Mouse (Mus musculus) adrenal gland, postnatal 14 days (tissue): ENCODE measurements around the gene Gm17268. TPM values are rescaled to one million over a fixed set of nuclear protein-coding genes. Genes with fewer than 3 reads are reported as not detected.
A peak's percentile ranks its signal among the peaks of the same experiment; 100 is the strongest.

Source experiments
- DNase-seq: peaks from one replicate; pipeline ENCODE4 v3.0.0; 2021; ENCODE audit warnings: mixed read lengths
- total RNA-seq: library from RNA; stranded (reverse); gene quantifications from 2 replicates; pipeline ENCODE4 v1.2.3, GENCODE M21; 2021

Gene Gm17268
- total RNA-seq, 1 experiment from 2014 or later, result not detected

DNA sequence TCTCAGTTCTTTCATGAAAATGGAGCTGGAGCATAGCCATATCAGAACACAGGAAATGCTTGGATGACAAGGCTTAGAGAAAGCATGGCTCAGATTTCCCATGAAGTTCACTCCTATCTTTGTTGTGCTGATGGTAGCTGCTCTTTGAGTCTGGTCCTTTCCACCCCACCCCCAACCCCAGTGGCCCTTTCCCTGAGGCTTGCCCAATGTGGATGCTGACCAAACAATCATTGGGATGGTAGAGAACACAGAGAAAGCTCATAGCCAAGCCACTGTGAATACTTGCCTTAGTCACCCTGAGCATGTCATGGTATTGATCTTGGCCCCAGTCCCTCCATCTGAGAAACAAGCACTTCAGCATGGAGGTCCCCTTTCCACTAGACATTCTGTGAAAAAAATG, 6.2 kb downstream of the Gm17268 start:
- DNase-seq, result no peak

DNA sequence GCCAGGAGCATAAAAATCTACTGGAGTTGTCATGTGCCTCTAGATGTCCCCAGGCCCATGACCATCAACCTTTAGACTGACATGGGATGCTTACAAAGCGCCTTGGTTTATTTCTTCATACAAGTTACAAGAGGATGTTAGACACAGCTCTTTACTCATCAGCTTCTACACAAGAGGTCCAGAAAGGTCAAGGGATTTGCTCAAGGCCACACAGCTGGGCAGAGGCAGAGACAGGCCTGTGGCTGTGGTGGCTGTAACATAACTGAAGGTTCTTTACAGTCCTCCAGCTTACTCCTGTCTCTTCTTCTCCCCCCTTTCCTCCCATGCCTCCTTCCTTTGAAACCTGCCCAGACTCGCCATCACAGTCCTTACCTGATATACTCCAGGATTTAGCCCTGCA, 8.2 kb downstream of the Gm17268 start:
- peak; percentile 49 for DNase-seq

GRCm38 (mm10) chr11:82023769-82024168, 14.6 kb downstream of the Gm17268 start:
- DNase-seq, result peak; percentile 73

DNA sequence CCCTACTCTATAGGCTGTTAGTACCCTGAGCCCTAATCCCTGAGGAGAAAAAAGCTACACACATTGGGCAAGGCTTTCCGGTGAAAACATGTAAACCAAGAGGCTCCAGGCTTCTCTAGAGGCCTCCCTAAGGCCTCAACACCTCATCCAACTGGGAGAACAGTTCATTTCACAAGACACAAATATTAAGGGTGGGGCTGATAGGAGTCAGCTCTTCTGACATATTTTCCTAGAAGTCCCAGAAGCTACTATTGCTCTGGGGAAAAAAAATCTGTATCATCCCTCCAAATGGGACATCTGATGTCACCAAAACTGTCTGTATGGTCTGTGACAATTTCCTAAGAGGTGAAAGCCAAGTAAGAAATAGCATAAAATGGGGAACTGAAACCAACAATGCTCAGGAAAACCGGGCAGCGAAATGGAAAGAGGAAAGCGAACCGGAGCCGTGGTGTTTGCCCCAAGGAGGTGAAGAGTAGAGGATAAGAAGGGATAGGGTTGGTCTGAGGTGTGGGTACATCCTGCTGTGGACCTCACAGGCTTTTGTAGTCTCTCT, 15.8 kb downstream of the Gm17268 start:
- DNase-seq, result no peak

DNA sequence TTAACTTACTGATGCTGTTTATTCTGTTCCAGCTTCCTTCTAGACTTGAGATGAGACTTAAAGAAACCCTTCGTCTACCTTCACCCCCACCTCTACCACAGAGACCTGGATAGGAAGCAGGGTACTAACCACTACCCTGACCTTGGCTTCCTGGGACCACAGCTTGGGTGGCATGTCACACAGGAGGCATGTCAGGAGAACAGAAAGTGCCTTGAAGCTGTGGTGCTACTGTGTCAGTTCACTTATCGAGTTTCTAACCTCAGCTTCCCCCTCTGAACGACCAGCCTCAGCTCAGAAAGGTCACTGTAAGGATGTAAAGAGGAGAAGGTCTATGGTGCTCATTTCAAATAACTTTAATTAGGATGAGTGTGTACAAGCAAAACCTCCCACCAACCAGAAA, 17.0 kb downstream of the Gm17268 start:
- DNase-seq, result no peak

DNA sequence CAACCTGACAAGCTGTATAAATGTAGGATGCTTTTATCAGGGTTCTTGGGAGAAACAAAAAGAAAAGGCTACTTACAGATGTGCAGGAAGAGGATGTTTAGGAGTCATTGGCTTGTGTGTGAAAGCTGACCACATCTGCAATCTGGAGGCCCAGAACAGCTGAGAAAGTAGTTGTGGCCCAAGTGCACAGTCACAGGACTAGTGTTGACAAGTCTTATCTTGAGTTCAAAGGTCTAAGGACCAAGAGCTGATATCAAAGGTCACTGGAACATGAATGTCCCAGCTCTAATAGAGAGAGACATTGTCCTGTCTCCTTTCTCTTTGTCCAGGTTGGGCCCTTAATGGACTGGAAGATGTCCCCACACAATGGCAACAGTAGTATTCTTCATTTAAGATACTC, 18.6 kb downstream of the Gm17268 start:
- DNase-seq, result no peak

DNA sequence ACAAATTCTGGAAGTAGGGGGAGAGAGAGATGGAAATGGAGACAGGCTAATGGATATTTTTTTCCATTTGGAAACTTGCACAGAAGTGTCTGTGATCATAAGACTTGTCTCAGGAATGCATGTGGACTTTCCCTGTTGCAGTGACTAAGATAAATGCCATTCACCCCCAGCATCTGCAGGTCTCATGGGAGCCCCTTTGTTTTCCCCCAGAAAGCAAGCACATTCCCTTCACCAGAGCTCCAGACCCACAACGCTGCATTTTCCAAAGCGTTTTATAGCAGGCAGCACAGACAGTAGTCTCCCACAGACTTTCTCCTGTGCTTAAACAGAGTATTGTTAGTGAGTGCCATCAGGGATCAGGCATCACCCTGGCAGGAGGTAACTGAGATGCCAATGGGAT, 19.0 kb downstream of the Gm17268 start:
- no peak for DNase-seq

DNA sequence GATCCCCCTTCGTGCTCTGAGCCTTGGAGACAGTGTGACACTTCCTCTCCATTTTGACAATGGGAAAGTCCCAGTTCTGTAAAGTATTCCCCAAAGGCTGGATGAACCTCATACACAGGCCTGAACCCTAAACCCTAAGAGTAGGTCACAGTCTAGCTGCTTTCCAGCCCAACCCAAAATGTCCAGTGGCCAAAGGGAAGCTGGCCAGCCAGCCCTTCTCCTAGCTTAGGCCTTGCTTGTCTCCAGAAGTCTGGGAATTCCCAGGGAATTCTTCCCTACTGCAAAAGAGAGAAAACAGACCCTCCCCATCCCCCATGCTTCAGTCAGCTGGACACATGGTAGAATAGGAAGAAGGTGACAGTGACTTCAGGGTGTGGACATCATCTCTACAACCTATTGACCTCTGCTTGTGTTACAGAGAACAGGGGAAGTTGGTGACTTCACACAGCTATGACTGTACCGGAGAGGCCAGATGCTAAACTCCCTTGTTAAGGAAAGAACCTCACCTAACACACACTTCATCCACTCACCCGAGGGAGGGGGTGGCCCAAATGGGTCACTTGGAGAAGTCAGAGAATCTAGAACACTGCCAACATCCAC, 22.1 kb downstream of the Gm17268 start:
- DNase-seq, result no peak

DNA sequence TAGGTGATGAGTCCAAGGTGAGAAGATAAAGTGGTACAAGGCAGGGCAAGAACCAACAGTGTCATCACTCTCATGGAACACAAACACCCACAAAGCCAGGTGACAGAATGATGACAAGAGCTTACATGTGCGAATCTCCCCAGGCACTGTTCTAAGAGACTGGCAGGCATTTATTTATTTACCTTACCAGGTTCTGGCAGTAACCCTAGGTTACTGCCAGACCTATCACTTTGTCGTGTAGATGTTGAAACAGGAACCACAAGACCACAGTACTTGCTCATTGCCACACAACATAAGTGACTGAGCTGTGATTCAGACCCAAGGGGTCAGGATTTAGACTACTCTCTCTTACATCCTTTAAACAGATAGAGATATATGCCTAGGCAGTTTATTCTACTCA, 23.3 kb downstream of the Gm17268 start:
- no peak for DNase-seq

DNA sequence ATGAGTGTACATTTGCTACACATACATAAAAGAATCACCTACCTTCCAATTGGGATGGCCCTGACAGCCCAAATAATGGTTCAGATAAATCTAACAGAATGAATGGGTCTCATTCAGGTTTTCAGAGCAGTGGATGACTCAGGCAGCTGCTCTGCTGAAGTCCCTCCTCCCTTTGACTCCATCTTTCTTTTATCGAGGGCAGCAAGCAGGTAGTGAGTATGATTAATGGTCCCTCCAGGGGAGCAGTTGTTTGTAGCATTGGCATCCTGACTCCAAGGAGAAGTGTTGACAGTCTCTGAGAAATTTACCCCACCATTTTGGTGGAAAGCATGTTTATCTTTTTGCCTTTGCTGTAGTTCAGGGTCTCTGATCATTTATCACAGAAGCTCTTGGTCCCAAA, 24.6 kb downstream of the Gm17268 start:
- no peak for DNase-seq

DNA sequence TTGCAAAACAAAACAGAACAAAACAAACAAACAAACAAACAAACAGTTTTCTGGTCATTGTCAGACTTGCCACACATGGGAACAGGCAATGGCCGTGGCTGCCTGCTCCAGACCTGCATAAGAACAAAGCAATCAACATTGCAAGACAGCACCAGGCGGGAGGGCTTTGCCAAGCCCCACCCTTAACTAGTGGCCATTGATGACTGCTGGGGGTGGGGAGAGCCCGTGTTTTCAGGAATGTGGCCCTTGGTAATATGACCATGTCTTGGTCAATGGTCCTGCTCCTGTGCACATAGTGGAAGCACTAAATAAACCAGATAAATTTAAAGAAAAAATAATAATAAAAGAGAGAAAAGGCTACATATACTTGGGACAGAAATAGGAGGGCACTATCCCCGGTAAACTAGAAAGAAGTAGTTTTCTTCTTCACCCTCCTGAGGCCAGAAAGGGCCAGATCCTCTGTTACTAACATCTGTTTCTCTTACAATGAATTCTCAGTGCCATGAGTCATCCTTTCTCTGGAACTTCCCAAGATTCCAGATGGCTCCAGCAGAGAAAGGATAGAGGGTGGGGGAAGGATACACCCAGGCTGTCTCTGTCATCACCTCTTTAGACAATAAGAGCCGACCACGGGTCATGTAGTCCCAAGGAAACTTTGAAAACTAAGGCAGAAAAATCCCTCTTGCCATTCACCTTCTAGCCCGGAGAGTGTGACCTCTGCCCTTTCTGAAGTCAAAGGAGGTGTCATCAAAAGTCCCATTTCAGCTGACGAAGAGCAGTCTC, 26.8 kb downstream of the Gm17268 start:
- DNase-seq, result no peak

- DNase-seq, result no peak
Measured at GRCm38 (mm10) chr11:82010115-82010514, 28.2 kb downstream of the Gm17268 start.

DNA sequence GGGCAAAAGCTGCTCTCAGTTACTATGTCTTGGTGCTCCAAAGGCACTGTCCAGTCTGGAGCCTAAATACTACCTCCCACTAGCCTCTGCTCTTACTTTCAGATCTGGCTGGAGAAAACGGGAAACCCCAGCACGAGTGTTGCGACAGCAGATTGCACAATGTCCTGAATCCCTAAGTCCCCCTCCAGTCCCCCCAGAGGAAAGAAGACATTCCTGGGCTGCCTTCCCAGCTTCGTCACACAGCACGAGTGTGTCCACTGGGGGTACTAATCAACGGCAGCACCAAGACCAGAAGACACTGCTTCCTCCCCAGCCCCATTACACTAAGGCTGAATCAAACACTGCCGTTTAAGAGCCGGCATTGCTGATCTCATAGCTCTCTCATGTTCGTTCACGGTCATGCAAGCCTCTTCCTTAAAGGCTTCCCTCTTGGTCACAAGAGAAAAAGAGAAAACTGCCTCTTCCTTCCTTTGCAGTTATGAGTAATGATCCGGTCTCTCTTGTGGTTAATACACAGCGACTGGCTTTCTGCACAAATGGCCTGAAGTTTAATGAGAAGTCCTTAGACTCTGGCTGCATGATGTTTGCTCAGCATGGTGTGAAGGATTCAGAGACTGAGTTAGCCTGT, 31.5 kb downstream of the Gm17268 start:
- peak; percentile 73 for DNase-seq

GRCm38 (mm10) chr11:82004810-82005209, 33.6 kb downstream of the Gm17268 start:
- no peak for DNase-seq

- no peak for DNase-seq
Measured at GRCm38 (mm10) chr11:82000581-82000980, 37.8 kb downstream of the Gm17268 start.

- DNase-seq, result no peak
Measured at GRCm38 (mm10) chr11:81999469-81999868, 38.9 kb downstream of the Gm17268 start.

- no peak for DNase-seq
Measured at GRCm38 (mm10) chr11:81998646-81999045, 39.7 kb downstream of the Gm17268 start.

GRCm38 (mm10) chr11:81997085-81997484, 41.3 kb downstream of the Gm17268 start:
- no peak for DNase-seq

DNA sequence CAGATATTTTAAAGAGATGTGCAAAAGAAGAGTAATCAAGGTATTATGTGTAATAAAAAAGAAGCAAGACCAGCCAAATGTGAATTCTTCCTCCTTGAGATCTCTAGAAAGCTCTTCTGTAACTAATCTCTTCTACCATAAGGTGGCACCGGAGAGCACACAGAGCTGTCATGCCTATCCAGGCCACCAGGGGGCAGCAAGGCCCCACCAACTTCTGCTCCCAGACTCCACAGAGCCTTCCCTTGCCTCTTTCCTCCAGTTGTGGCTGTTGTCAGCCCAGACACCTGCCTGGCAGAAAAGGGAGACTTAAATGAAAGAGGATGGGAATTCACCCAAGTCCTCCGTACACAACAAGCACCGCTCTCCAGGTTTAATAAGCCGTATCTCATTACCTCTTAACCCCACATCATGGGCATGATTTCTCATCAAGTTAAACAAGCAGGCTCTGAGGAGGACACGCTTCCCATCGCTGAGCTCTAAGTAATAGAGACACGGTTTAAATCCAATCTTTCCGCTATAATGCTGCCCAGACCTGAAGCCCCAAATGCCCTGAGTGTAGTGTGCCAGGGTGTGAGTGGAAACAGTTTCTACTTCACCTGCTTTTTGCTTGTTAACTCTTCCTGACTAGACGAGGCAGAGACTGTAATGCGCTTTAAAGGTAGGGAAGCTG, 42.1 kb downstream of the Gm17268 start:
- peak; percentile 85 for DNase-seq

- DNase-seq, result peak; percentile 83
Measured at GRCm38 (mm10) chr11:81983146-81983545, 55.2 kb downstream of the Gm17268 start.

- no peak for DNase-seq
Measured at GRCm38 (mm10) chr11:81982191-81982590, 56.2 kb downstream of the Gm17268 start.
